In the genomic region with DNA sequence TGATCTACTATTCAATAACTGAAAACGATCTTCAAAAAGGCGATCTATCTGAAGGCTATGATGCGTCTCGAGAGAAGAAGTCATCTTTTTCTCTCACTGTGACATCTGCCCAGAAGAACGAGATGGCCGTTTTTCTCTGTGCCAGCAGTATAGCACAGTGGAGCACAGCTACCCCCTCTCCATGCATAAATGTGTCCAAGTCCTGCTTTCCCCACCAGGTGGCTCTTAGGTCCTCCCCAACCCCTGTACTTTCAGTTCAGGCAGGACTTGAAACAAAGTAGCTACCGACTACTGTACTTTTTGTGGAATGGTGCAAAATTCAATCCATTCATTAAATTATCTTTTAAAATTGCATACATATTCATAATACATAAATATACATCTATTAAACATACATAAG, we compare ENCODE assay signal across 19 mouse cellular contexts.
DNase-seq lines count a peak whose midpoint lies in the region; ATAC-seq and TF ChIP-seq lines count a peak whose summit lies in the region.
"Had no signal": no experiment of that assay in that cellular context is flagged by ENCODE, and none has a peak within 500 bp of the region (broad histone marks: within the 10 kb centered on the region; RNA-seq: fewer than 3 reads in every experiment).

No protein-coding gene starts in this region.

- WGBS in kidney, postnatal 0 days = 83% methylated on average over 7 of the region's 7 CpGs

- peak; percentile 13; the same call in 1 of the 2 replicates for TF ChIP-seq CTCF in kidney, postnatal 0 days (IDR thresholded peaks at IDR 0.05; ENCODE audit: low read depth)

- H3K4me1 ChIP-seq in kidney, postnatal 0 days (replicated peaks; ENCODE audit: insufficient read depth, low read length) = no peaks in the 10 kb centered on the region
- H3K4me1 ChIP-seq: embryonic facial prominence, embryonic 13.5 days; forebrain, embryonic 10.5 days had no signal

- no peaks in the 10 kb centered on the region for H3K9me3 ChIP-seq in kidney, postnatal 0 days (replicated peaks; ENCODE audit: low read length)
- H3K9me3 ChIP-seq: embryonic facial prominence, embryonic 13.5 days; forebrain, embryonic 10.5 days had no signal

- no peak for ATAC-seq in kidney, postnatal 0 days (replicated peaks; ENCODE audit: low FRiP score, low read depth)
- ATAC-seq in megakaryocyte-erythroid progenitor cell, adult 5-6 weeks (replicated peaks; ENCODE audit: low FRiP score, low TSS enrichment, poor library complexity, severe bottlenecking) = peak; percentile 66
- ATAC-seq: hindbrain, postnatal 0 days; Patski had no signal

- H3K27ac ChIP-seq in kidney, postnatal 0 days = no peak overlapping the region
- H3K27ac ChIP-seq: embryonic facial prominence, embryonic 13.5 days; forebrain, embryonic 10.5 days; hindbrain, postnatal 0 days had no signal

- H3K9ac ChIP-seq in kidney, postnatal 0 days (ENCODE audit: low read depth, low read length) = no peak overlapping the region
- H3K9ac ChIP-seq: embryonic facial prominence, embryonic 13.5 days had no signal

- DNase-seq in kidney, postnatal 0 days (ENCODE audit: low spot score) = no peak
- DNase-seq in kidney, postnatal 25 days = no peak
- DNase-seq in ZHBTc4 (ENCODE audit: low read depth, low spot score) = peak; percentile 8
- peak; percentile 62 for DNase-seq in thymus, postnatal 4 days
- no peak for DNase-seq in urinary bladder, adult 18-20 months (ENCODE audit: low spot score in 2 of 2)
- DNase-seq in natural killer cell, adult 2 months (ENCODE audit: low spot score in 2 of 2) = no peak
- DNase-seq in lung, postnatal 25 days (ENCODE audit: low spot score) = no peak
- DNase-seq: adrenal gland, postnatal 10 days; cerebellum, postnatal 14 days; heart, adult 11 months; heart, postnatal 10 days; lung, postnatal 36 days; midbrain, embryonic 14.5 days; spleen, adult 18-20 months had no signal

- H3K4me3 ChIP-seq in kidney, postnatal 0 days (replicated peaks; ENCODE audit: low read depth, low read length) = no peak overlapping the region
- H3K4me3 ChIP-seq: embryonic facial prominence, embryonic 13.5 days; forebrain, embryonic 10.5 days had no signal

- no peaks in the 10 kb centered on the region for H3K36me3 ChIP-seq in kidney, postnatal 0 days (ENCODE audit: insufficient read depth, low read length)
- H3K36me3 ChIP-seq: embryonic facial prominence, embryonic 13.5 days; forebrain, embryonic 10.5 days had no signal

- no peaks in the 10 kb centered on the region for H3K27me3 ChIP-seq in kidney, postnatal 0 days (ENCODE audit: insufficient read depth, low read length)
- H3K27me3 ChIP-seq: embryonic facial prominence, embryonic 13.5 days had no signal

- H3K4me2 ChIP-seq in kidney, postnatal 0 days (ENCODE audit: low read length) = no peak overlapping the region
- H3K4me2 ChIP-seq: embryonic facial prominence, embryonic 13.5 days had no signal

Comparison
In these comparisons a context has a peak if more than half of its experiments do, and no peak if none do; other contexts are left out.
1. DNase-seq: peak in ZHBTc4 (single experiment) and thymus, postnatal 4 days (single experiment); none in kidney, postnatal 0 days (single experiment), kidney, postnatal 25 days (0 of 2), urinary bladder, adult 18-20 months (0 of 2), natural killer cell, adult 2 months (0 of 2) and lung, postnatal 25 days (single experiment).